Mouse (Mus musculus) urinary bladder, postnatal 4 days (tissue): ENCODE data around the gene Tmem43.

Source experiments
- DNase-seq, 2 experiments: peaks; one replicate each; pipeline ENCODE4 v3.0.0; 2021 to 2022; ENCODE audit warnings: low spot score in 2 of 2

Gene Tmem43

GRCm38 (mm10) chr6:91489872-91490271 lies 16.4 kb downstream of the Tmem43 start:
- DNase-seq: no peak

- DNase-seq: no peak
These were observed 17.5 kb downstream of the Tmem43 start for GRCm38 (mm10) chr6:91491004-91491403.

GRCm38 (mm10) chr6:91493053-91493452 lies 19.6 kb downstream of the Tmem43 start:
- DNase-seq: no peak

GRCm38 (mm10) chr6:91494526-91494925 lies 21.0 kb downstream of the Tmem43 start:
- DNase-seq: no peak

GRCm38 (mm10) chr6:91503302-91503701 lies 29.8 kb downstream of the Tmem43 start:
- DNase-seq: no peak

- no peak for DNase-seq
These were observed 32.5 kb downstream of the Tmem43 start for GRCm38 (mm10) chr6:91506036-91506435.

- DNase-seq: no peak
These were observed 34.5 kb downstream of the Tmem43 start for GRCm38 (mm10) chr6:91508041-91508440.

- peak; percentile 50 to 81 for DNase-seq
These were observed 35.8 kb downstream of the Tmem43 start for GRCm38 (mm10) chr6:91509326-91509725.

GRCm38 (mm10) chr6:91510211-91510610 lies 36.7 kb downstream of the Tmem43 start:
- no peak for DNase-seq

- DNase-seq: no peak
These were observed 40.6 kb downstream of the Tmem43 start for GRCm38 (mm10) chr6:91514135-91514534.

GRCm38 (mm10) chr6:91514737-91515362 lies 41.3 kb downstream of the Tmem43 start:
- DNase-seq: no peak

- peak; percentile 97 to 98 for DNase-seq
These were observed 42.3 kb downstream of the Tmem43 start, which contains the start of the genes Xpc and Lsm3 for GRCm38 (mm10) chr6:91515545-91516449. Gene Xpc (minus strand): TSS chr6:91515888. Gene Lsm3 (plus strand): TSS chr6:91515928.

GRCm38 (mm10) chr6:91518454-91519020 lies 45.0 kb downstream of the Tmem43 start:
- no peak for DNase-seq

GRCm38 (mm10) chr6:91522816-91523215 lies 49.3 kb downstream of the Tmem43 start:
- DNase-seq: no peak

GRCm38 (mm10) chr6:91525544-91525943 lies 52.0 kb downstream of the Tmem43 start:
- no peak for DNase-seq

GRCm38 (mm10) chr6:91527227-91527860 lies 53.8 kb downstream of the Tmem43 start:
- no peak for DNase-seq

GRCm38 (mm10) chr6:91528265-91528664 lies 54.8 kb downstream of the Tmem43 start:
- DNase-seq: no peak

- no peak for DNase-seq
These were observed 57.2 kb downstream of the Tmem43 start for GRCm38 (mm10) chr6:91530673-91531072.

GRCm38 (mm10) chr6:91531276-91531675 lies 57.8 kb downstream of the Tmem43 start:
- no peak for DNase-seq

GRCm38 (mm10) chr6:91532661-91533060 lies 59.2 kb downstream of the Tmem43 start:
- DNase-seq: no peak

- no peak for DNase-seq
These were observed 59.9 kb downstream of the Tmem43 start for GRCm38 (mm10) chr6:91533359-91533758.

GRCm38 (mm10) chr6:91533771-91534170 lies 60.3 kb downstream of the Tmem43 start:
- no peak for DNase-seq
